Mouse (Mus musculus) intestine, embryonic 16.5 days (tissue): ENCODE results near the gene Gprc5d. TPM values are rescaled to one million over a fixed set of nuclear protein-coding genes. Genes with fewer than 3 reads are reported as not detected.

Source experiments
- ATAC-seq: fragments of 200-750 bp; cut with Nextera tagmentation; 2 replicates; pipeline ENCODE4 v1.8.0; 2017; ENCODE audit warnings: moderate TSS enrichment, moderate library complexity
- H3K27ac ChIP-seq: fragments of 300-500 bp; sonication (generic); 2 replicates; pipeline ENCODE4 v1.5.1; 2014; ENCODE audit warnings: mild to moderate bottlenecking, low read length
- H3K27me3 ChIP-seq: fragments of 300-500 bp; sonication (generic); replicated peaks from 2 replicates; pipeline ENCODE4 v1.6.1; 2014; ENCODE audit warnings: low read length, control low read depth, mixed read lengths; ENCODE audit not compliant: control insufficient read depth, insufficient read depth
- H3K36me3 ChIP-seq: fragments of 300-500 bp; sonication (generic); 2 replicates; pipeline ENCODE4 v1.6.1; 2014; ENCODE audit warnings: low read length, control low read depth; ENCODE audit not compliant: control insufficient read depth, insufficient read depth
- H3K4me1 ChIP-seq: fragments of 300-500 bp; sonication (generic); 2 replicates; pipeline ENCODE4 v1.6.1; 2014; ENCODE audit warnings: low read length, control low read depth, mixed read lengths; ENCODE audit not compliant: control insufficient read depth, insufficient read depth
- H3K4me2 ChIP-seq: fragments of 300-500 bp; sonication (generic); 2 replicates; pipeline ENCODE4 v1.6.1; 2014; ENCODE audit warnings: low read depth, low read length, control low read depth
- H3K4me3 ChIP-seq: fragments of 300-500 bp; sonication (generic); 2 replicates; pipeline ENCODE4 v1.5.1; 2014; ENCODE audit warnings: mild to moderate bottlenecking, low read length
- H3K9ac ChIP-seq: fragments of 300-500 bp; sonication (generic); 2 replicates; pipeline ENCODE4 v1.6.1; 2014; ENCODE audit warnings: low read depth, low read length
- H3K9me3 ChIP-seq: fragments of 300-500 bp; sonication (generic); 2 replicates; pipeline ENCODE4 v1.6.1; 2016; ENCODE audit warnings: low read length, control low read depth; ENCODE audit not compliant: control insufficient read depth
- WGBS: fragments of 180-500 bp; shearing (Covaris S2); extraction: QIAGEN DNeasy Blood & Tissue Kit; methylation state at CpG from one replicate; pipeline ENCODE4 v1.1.7; 2014; 5-methylcytosine and 5-hydroxymethylcytosine counted together
- polyA plus RNA-seq: library from polyadenylated mRNA; unstranded; fragments of >200 nt; fragmentation: Nextera tagmentation; extraction: Ambion mirVana; gene quantifications from 2 replicates; pipeline ENCODE4 v1.2.1, GENCODE M21; 2015

The Gprc5d gene
- polyA plus RNA-seq, 1 experiment from 2014 or later: 0.10 TPM

- no peak overlapping the region for H3K9ac ChIP-seq
- H3K27ac ChIP-seq: no peak overlapping the region
- H3K4me1 ChIP-seq: no peaks in the 10 kb centered on the region
- peak overlapping the region; percentile 34 for H3K4me2 ChIP-seq
- no peaks in the 10 kb centered on the region for H3K36me3 ChIP-seq
- no peaks in the 10 kb centered on the region for H3K9me3 ChIP-seq
- ATAC-seq: peak; percentile 80
- H3K4me3 ChIP-seq: no peak overlapping the region
- H3K27me3 ChIP-seq: no peaks in the 10 kb centered on the region
- WGBS: 31% methylated on average over 19 of the region's 19 CpGs
Measured at GRCm38 (mm10) chr6:135087721-135088451, 30.2 kb downstream of the Gprc5d start.

GRCm38 (mm10) chr6:135085703-135086102, 32.4 kb downstream of the Gprc5d start:
- H3K9ac ChIP-seq: no peak overlapping the region
- no peaks in the 10 kb centered on the region for H3K36me3 ChIP-seq
- no peak overlapping the region for H3K4me3 ChIP-seq
- 95% methylated on average over 1 of the region's 1 CpGs for WGBS
- H3K9me3 ChIP-seq: no peaks in the 10 kb centered on the region
- H3K27me3 ChIP-seq: no peaks in the 10 kb centered on the region
- H3K4me2 ChIP-seq: no peak overlapping the region
- H3K27ac ChIP-seq: no peak overlapping the region
- no peaks in the 10 kb centered on the region for H3K4me1 ChIP-seq
- ATAC-seq: no peak

GRCm38 (mm10) chr6:135083991-135084502, 34.0 kb downstream of the Gprc5d start:
- Histone ChIP-seq H3K27ac (no peak overlapping the region), H3K36me3 (no peaks in the 10 kb centered on the region), H3K9ac (no peak overlapping the region), H3K4me3 (no peak overlapping the region), H3K4me1 (no peaks in the 10 kb centered on the region), H3K9me3 (no peaks in the 10 kb centered on the region), H3K27me3 (no peaks in the 10 kb centered on the region), H3K4me2 (no peak overlapping the region)
- 74% methylated on average over 10 of the region's 10 CpGs for WGBS
- ATAC-seq: no peak

- WGBS: 46% methylated on average over 12 of the region's 12 CpGs
- Histone ChIP-seq H3K4me2 (no peak overlapping the region), H3K4me1 (no peaks in the 10 kb centered on the region), H3K9me3 (no peaks in the 10 kb centered on the region), H3K27ac (no peak overlapping the region), H3K36me3 (no peaks in the 10 kb centered on the region), H3K4me3 (no peak overlapping the region), H3K27me3 (no peaks in the 10 kb centered on the region), H3K9ac (no peak overlapping the region)
- no peak for ATAC-seq
Measured at GRCm38 (mm10) chr6:135078420-135078819, 39.7 kb downstream of the Gprc5d start.

- Histone ChIP-seq H3K36me3 (no peaks in the 10 kb centered on the region), H3K4me3 (no peak overlapping the region), H3K27ac (no peak overlapping the region), H3K4me2 (no peak overlapping the region), H3K27me3 (no peaks in the 10 kb centered on the region), H3K9me3 (no peaks in the 10 kb centered on the region), H3K4me1 (no peaks in the 10 kb centered on the region), H3K9ac (no peak overlapping the region)
- 45% methylated on average over 3 of the region's 3 CpGs for WGBS
- ATAC-seq: peak; percentile 75
Measured at GRCm38 (mm10) chr6:135076202-135076601, 41.9 kb downstream of the Gprc5d start.

GRCm38 (mm10) chr6:135074405-135074947, 43.6 kb downstream of the Gprc5d start:
- no peaks in the 10 kb centered on the region for H3K9me3 ChIP-seq
- H3K4me2 ChIP-seq: no peak overlapping the region
- H3K9ac ChIP-seq: no peak overlapping the region
- no peak overlapping the region for H3K27ac ChIP-seq
- no peaks in the 10 kb centered on the region for H3K27me3 ChIP-seq
- 67% methylated on average over 6 of the region's 6 CpGs for WGBS
- ATAC-seq: no peak
- H3K4me3 ChIP-seq: no peak overlapping the region
- no peaks in the 10 kb centered on the region for H3K4me1 ChIP-seq
- no peaks in the 10 kb centered on the region for H3K36me3 ChIP-seq

- H3K27me3 ChIP-seq: no peaks in the 10 kb centered on the region
- no peaks in the 10 kb centered on the region for H3K36me3 ChIP-seq
- no peak overlapping the region for H3K9ac ChIP-seq
- 75% methylated on average over 2 of the region's 2 CpGs for WGBS
- H3K27ac ChIP-seq: no peak overlapping the region
- H3K4me3 ChIP-seq: no peak overlapping the region
- no peak overlapping the region for H3K4me2 ChIP-seq
- H3K4me1 ChIP-seq: peaks cover 6% of the 10 kb centered on the region
- ATAC-seq: no peak
- H3K9me3 ChIP-seq: no peaks in the 10 kb centered on the region
Measured at GRCm38 (mm10) chr6:135070347-135070746, 47.7 kb downstream of the Gprc5d start.

GRCm38 (mm10) chr6:135069856-135070255, 48.2 kb downstream of the Gprc5d start:
- H3K4me2 ChIP-seq: no peak overlapping the region
- no peaks in the 10 kb centered on the region for H3K9me3 ChIP-seq
- WGBS: 65% methylated on average over 6 of the region's 6 CpGs
- H3K4me3 ChIP-seq: no peak overlapping the region
- H3K9ac ChIP-seq: no peak overlapping the region
- no peak overlapping the region for H3K27ac ChIP-seq
- H3K4me1 ChIP-seq: peaks cover 11% of the 10 kb centered on the region
- no peaks in the 10 kb centered on the region for H3K27me3 ChIP-seq
- H3K36me3 ChIP-seq: no peaks in the 10 kb centered on the region
- no peak for ATAC-seq

GRCm38 (mm10) chr6:135068221-135068620, 49.9 kb downstream of the Gprc5d start:
- H3K27me3 ChIP-seq: no peaks in the 10 kb centered on the region
- H3K9ac ChIP-seq: no peak overlapping the region
- no peak overlapping the region for H3K4me2 ChIP-seq
- H3K9me3 ChIP-seq: no peaks in the 10 kb centered on the region
- H3K36me3 ChIP-seq: no peaks in the 10 kb centered on the region
- H3K4me3 ChIP-seq: no peak overlapping the region
- 80% methylated on average over 5 of the region's 5 CpGs for WGBS
- H3K4me1 ChIP-seq: peaks cover 12% of the 10 kb centered on the region
- ATAC-seq: no peak
- H3K27ac ChIP-seq: no peak overlapping the region
